Mouse (Mus musculus) Muller cell, postnatal 12 days (primary cell): Measurements from ENCODE around the gene Sgms2.
"Not testable (repeated sequence)": the region's sequence is repeated elsewhere in the genome, so short reads cannot be mapped to it uniquely, and the experiment has no call there.

Experiments used
- DNase-seq: peaks from one replicate; pipeline ENCODE4 v3.0.0-alpha.2; 2015; ENCODE audit errors: inconsistent ontology term

The Sgms2 gene

DNA sequence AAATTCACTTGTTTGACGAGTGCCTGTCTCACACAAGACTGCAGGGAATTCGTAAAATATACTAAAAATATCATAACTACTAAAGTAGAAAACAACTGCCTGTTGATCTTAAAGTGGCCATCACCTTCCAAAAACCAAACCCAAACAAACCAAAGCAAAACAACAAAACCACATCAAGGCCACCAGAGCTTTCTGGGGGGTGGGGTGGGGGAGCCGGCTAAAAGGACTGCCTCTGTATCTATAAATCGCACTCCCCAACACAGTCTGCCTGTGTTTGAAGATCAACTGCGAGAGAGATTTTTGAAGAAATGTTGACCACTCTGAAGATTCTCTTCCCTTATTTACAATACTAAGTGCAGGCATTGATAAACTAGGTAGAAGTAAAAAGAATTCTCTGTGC, 133.0 kb downstream of the Sgms2 start:
- no peak for DNase-seq

DNA sequence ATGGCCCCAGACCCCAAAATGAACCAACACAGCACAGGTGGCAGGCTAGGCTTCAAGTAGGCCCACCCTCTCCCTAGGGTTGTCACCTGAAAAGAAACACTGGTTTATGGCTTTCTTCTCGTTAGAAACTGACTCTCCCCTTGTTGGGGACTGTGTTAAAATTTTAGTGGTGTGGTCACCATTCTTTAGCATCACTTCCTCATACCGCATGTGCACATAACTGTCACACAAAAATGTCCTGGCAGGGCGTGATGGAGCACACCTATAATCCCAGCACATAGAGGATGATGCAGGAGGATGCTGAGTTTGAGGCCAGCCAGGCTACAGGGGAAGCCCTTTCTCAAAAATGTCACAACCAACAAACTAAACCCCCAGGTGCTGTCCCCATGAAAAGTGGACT, 133.6 kb downstream of the Sgms2 start:
- no peak for DNase-seq

DNA sequence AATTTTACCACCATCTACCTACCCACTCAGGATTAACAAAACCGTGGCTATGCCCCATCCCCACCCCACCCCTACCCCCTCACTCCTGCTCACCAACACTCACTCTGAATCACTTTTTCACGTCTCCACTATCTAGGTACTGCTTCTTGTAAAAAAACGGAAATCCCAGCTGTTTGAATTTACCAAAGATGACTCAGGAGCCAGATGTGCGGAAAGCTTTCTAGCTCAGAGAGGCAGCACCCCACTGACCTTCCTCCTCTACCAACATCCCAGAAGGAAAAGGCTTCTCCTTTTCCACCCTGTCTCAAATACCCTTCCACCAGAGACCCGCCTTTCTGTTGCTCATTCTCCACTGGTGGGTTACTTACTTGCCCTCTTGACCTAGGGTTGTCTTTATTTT, 135.2 kb downstream of the Sgms2 start:
- no peak for DNase-seq

- no peak for DNase-seq
These were observed 140.7 kb downstream of the Sgms2 start for GRCm38 (mm10) chr3:131350539-131350938.

GRCm38 (mm10) chr3:131349013-131349412, 142.2 kb downstream of the Sgms2 start:
- no peak for DNase-seq

GRCm38 (mm10) chr3:131348579-131348950, 142.6 kb downstream of the Sgms2 start:
- DNase-seq, result no peak

DNA sequence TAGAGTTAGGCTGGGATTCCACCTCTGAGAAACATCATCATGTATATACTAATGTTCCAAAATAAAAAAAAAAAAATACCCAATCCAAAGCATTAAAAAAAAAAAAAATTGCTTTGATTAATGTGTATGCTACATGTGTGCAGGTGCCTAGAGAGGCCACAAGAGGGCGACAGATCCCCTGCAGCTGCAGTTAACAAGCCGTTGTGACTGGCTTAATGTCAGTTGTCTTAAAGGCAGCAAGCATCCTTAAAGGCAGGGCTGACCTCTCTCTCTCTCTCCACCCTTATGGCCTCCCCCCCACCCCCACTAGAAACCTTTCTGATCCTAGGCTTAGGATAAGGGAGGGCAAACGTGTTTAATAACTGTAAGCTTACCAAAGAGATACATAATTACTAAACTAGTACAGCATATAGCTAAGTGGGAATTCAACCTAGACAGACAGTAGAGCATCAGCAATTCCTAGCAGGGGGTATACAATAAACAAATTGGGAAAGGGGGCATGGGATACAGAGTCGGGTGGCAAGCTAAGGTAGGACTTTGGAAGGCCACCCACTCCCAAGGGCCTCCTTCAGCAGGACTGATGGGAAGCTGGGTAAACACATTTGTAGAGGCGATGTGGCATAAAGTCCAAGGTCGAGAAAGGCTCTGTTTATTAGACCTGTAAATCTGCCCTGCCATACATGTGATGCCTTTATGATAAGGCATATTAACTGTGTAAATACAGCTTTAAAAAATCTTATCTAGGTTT, 143.2 kb downstream of the Sgms2 start:
- no peak for DNase-seq

GRCm38 (mm10) chr3:131345903-131346302, 145.3 kb downstream of the Sgms2 start:
- DNase-seq, result no peak

- DNase-seq, result no peak
These were observed 147.9 kb downstream of the Sgms2 start for GRCm38 (mm10) chr3:131343311-131343710.

DNA sequence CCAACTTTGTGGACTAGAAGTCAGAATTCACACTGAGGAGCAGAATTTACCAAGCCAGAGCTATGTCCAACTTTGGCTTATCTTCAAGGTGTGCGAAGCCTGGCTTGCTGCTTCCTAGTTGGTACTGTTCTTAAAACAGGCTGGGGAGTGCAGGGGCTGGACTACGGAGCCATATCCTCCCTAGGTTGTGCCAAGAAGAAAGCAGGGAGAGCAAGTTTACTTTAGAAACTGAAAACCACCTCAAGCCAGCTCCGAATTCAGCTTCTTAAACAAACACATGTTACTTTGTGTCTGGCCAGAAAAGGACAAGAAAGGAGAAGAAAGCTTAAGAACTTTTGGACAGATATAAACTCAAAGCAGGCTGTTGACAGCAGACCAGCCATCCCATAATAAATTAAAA, 150.3 kb downstream of the Sgms2 start:
- no peak for DNase-seq

- peak; percentile 70 for DNase-seq
These were observed 151.9 kb downstream of the Sgms2 start for GRCm38 (mm10) chr3:131339280-131339679.

GRCm38 (mm10) chr3:131337749-131338148, 153.5 kb downstream of the Sgms2 start:
- DNase-seq, result not testable (repeated sequence)

DNA sequence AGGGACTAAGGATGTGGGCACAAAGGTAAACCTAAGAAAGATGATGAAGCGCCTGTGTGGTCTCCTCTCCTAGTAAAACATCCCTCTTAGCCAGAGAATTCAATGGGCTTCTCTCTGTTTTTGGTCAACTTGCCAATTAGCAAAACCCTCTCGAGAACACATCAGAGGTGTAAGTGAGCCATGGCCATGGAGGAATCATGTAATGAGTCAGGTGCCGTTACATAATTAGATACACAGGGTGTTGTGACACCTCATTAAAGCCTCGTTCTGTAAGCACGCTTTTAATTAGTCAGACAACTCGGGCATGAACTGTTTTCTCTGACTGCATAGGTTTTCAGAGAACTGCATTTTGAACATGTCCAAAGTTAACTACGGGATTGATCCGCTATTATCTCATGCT, 154.6 kb downstream of the Sgms2 start:
- DNase-seq, result peak; percentile 33

GRCm38 (mm10) chr3:131335117-131335547, 156.1 kb downstream of the Sgms2 start:
- DNase-seq, result no peak

- no peak for DNase-seq
These were observed 164.0 kb downstream of the Sgms2 start for GRCm38 (mm10) chr3:131327189-131327588.

GRCm38 (mm10) chr3:131326637-131327036, 164.6 kb downstream of the Sgms2 start:
- DNase-seq, result no peak

DNA sequence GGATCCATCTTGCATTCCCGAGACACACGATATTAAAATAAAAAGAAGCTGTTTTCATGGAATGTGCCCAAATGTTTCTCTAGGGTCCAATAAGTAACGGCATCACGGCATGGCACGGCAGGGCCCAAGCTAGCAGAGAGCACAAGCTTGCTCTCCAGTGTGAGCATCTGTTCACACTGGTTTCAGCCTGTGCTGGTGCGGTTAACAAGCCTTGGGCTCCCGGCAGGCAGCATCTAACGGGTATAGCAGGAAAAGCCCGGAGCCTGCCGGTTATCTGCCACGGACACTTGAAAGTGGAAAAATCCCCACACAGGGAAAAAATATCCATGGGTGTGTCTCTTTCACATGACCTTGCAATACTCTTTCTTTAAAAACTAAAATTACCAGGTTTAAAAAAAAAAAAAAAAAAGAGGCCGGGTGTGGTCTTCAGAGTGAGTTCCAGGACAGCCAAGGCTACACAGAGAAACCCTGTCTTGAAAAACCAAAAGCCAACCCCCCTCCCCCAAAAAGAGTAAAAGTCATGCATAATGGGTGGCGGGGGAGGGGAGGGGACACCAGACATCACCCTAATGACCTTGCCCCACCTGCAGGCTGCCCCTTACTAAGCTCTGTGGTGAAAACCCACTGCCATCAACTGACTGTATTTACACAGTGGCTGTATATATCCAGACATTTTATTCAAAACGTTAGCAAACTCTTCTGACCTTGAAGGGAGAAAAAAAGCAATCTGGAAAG, 169.0 kb downstream of the Sgms2 start:
- no peak for DNase-seq

- peak; percentile 45 for DNase-seq
These were observed 171.0 kb downstream of the Sgms2 start for GRCm38 (mm10) chr3:131320184-131320583.

DNA sequence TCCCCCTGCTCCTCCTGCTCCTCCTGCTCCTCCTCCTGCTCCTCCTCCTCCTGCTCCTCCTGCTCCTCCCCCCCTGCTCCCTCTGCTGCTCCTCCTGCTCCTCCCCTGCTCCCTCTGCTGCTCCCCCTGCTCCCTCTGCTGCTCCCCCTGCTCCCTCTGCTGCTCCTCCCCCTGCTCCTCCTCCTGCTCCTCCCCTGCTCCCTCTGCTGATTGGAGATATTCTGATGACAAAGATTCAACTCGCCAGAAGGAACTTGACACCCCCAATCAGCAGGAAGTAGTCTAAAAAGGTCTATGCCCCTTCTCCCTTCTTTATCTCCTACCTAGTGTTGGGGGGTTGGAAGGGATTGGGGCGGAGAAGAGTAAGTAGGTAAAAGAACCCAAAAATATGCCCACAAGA, 173.0 kb downstream of the Sgms2 start:
- no peak for DNase-seq

DNA sequence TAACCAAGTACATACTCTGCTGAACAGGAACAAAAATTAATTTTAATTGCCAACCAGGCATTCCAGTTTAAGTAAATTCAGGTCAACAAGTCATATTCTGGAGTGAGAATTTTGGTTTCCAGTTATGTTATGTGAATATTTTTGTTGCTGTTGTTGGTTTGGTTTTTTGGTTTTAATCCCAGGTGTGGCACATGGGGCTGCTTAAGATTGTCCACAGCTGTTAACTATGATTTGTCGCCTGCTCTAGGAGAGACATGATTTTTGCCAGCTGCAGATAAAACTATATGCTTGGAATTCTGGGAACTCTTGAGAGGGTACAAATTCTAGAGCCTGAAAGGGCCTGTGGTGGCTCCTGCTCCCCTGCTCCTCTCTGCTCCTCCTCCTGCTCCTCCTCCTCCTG, 174.1 kb downstream of the Sgms2 start:
- DNase-seq, result no peak

- no peak for DNase-seq
These were observed 175.2 kb downstream of the Sgms2 start for GRCm38 (mm10) chr3:131315957-131316510.

GRCm38 (mm10) chr3:131312340-131312739, 178.9 kb downstream of the Sgms2 start:
- no peak for DNase-seq

DNA sequence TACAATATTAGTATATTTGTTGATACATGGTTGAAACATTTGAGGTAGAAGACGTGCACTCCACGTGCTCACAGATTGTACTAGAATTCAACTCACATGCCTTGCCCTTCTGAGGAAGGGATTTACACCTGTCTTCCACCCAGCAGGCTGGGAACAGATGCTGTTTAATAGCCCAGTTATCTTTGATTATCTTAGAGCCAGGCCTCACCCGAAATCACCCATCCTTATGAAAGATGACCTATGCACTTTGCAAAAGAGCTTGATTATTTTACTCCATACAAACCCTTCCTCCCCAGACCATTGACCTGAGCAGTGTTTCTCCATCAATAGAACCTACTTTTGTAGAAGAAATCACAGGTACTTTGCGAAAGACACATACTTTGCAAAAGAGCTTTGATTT, 180.6 kb downstream of the Sgms2 start:
- DNase-seq, result no peak
